In genomic region chr1:168167781-168168180, GRCm38 (mm10) we compare ENCODE assay signal across 17 mouse cellular contexts.
"Had no signal": no experiment of that assay in that cellular context is flagged by ENCODE, and none has a peak within 500 bp of the region (broad histone marks: within the 10 kb centered on the region; RNA-seq: fewer than 3 reads in every experiment).

No protein-coding gene starts in this region.

- H3K9me3 ChIP-seq: midbrain, embryonic 10.5 days; midbrain, embryonic 12.5 days; neural tube, embryonic 13.5 days; neural tube, embryonic 15.5 days; stomach, embryonic 15.5 days had no signal

- H3K36me3 ChIP-seq: midbrain, embryonic 12.5 days; neural tube, embryonic 13.5 days; neural tube, embryonic 15.5 days; stomach, embryonic 15.5 days had no signal

- H3K27ac ChIP-seq: midbrain, embryonic 10.5 days; midbrain, embryonic 12.5 days; neural tube, embryonic 13.5 days; neural tube, embryonic 15.5 days; stomach, embryonic 15.5 days; stomach, postnatal 0 days had no signal

- H3K4me2 ChIP-seq: lung, embryonic 14.5 days; midbrain, embryonic 12.5 days; neural tube, embryonic 13.5 days; neural tube, embryonic 15.5 days; stomach, embryonic 15.5 days had no signal

- H3K9ac ChIP-seq: lung, embryonic 14.5 days; midbrain, embryonic 12.5 days; neural tube, embryonic 13.5 days; neural tube, embryonic 15.5 days; stomach, embryonic 15.5 days had no signal

- H3K4me3 ChIP-seq: midbrain, embryonic 10.5 days; midbrain, embryonic 12.5 days; myocyte; neural tube, embryonic 13.5 days; neural tube, embryonic 15.5 days; stomach, embryonic 15.5 days had no signal

- DNase-seq: lung, adult 18-20 months; lung, embryonic 14.5 days; lung, postnatal 10 days; lung, postnatal 4 days; midbrain, embryonic 14.5 days; right cerebral cortex, postnatal 14 days; thymus, adult 2 months; thymus, postnatal 25 days; thymus, postnatal 4 days had no signal

- H3K27me3 ChIP-seq: midbrain, embryonic 12.5 days; neural tube, embryonic 13.5 days; neural tube, embryonic 15.5 days; stomach, embryonic 15.5 days had no signal

- ATAC-seq: midbrain, embryonic 16.5 days had no signal
